Mouse (Mus musculus): Measurements from ENCODE around the gene Tbx5. TPM values are rescaled to one million over a fixed set of nuclear protein-coding genes. Genes with fewer than 3 reads are reported as not detected.

Gene Tbx5
- total and polyA plus RNA-seq, 2 experiments from 2014 or later: 0.04 TPM; not detected in 1

DNA sequence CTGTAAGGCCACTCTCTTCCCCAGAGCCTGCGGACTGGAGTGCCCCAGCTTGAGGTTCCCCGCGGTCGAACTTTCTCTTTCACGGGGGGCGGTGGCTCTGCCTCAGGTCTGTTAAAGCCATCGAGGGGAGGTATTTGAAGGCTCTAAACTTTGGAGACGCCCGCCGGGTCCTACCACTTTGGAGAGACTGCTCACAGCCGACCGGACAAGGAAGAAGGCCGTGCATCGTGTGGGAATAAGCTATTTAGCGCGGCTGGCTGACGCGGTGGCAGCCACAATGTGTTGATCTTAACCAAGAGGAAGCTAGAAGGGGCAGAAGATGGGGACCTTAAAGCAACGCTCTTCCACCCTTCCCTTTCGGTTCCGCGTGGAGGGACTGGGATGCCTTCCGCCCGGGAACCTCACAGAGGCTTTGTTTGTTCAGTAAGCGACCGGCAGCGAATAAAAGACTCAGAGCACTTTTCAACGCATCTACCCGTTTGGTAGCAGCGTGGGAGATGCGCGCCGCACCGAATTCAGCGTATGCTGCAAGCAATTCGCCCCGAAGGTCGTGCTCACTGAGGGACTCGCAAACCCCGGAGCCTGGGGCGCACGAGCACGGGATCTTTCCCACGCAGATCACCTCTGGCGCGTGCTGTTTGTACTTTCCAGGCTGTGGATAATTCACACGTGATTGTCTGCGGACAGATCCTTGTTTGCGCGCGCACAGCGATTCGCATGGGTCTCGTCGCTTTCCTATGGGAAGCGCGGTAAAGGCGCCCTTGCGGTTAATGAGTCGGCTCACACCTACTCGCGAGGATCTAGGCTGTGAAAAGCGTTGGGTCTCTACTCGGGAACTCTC is 28.8 kb upstream of the Tbx5 start:
- under 1% methylated on average over 64 of the region's 64 CpGs for WGBS
- Histone ChIP-seq H3K27me3 (ENCODE audit: insufficient read depth, low read length) (peaks cover 100% of the 10 kb centered on the region), H3K27ac (no peak overlapping the region), H3K4me3 (ENCODE audit: low read length) (no peak overlapping the region), H3K4me2 (ENCODE audit: low read depth, low read length) (no peak overlapping the region), H3K9ac (replicated peaks; ENCODE audit: low read length) (no peak overlapping the region), H3K9me3 (ENCODE audit: low read length) (no peaks in the 10 kb centered on the region), H3K36me3 (ENCODE audit: insufficient read depth, low read length) (no peaks in the 10 kb centered on the region), H3K4me1 (ENCODE audit: insufficient read depth, low read length) (no peaks in the 10 kb centered on the region)
- TF ChIP-seq CTCF (IDR thresholded peaks at IDR 0.05; ENCODE audit: low read depth): no peak
- ATAC-seq (no peak), DNase-seq (ENCODE audit: low spot score) (no peak)

- DNase-seq (ENCODE audit: low spot score) (no peak), ATAC-seq (no peak)
- Histone ChIP-seq H3K9me3 (ENCODE audit: low read length) (0 out of 2 replicates have a peak, but pooled peaks cover 3% of the 10 kb centered on the region), H3K27ac (no peak overlapping the region), H3K27me3 (ENCODE audit: insufficient read depth, low read length) (peaks cover 100% of the 10 kb centered on the region), H3K36me3 (ENCODE audit: insufficient read depth, low read length) (no peaks in the 10 kb centered on the region), H3K4me2 (ENCODE audit: low read depth, low read length) (no peak overlapping the region), H3K4me1 (ENCODE audit: insufficient read depth, low read length) (no peaks in the 10 kb centered on the region), H3K4me3 (ENCODE audit: low read length) (no peak overlapping the region), H3K9ac (replicated peaks; ENCODE audit: low read length) (no peak overlapping the region)
- WGBS: under 1% methylated on average over 35 of the region's 35 CpGs
- TF ChIP-seq CTCF (IDR thresholded peaks at IDR 0.05; ENCODE audit: low read depth): no peak
Measured at GRCm38 (mm10) chr5:119804301-119805039, 28.0 kb upstream of the Tbx5 start.

GRCm38 (mm10) chr5:119805636-119806035 is 26.8 kb upstream of the Tbx5 start:
- Histone ChIP-seq H3K9ac (replicated peaks; ENCODE audit: low read length) (no peak overlapping the region), H3K9me3 (ENCODE audit: low read length) (0 out of 2 replicates have a peak, but pooled peaks cover 3% of the 10 kb centered on the region), H3K36me3 (ENCODE audit: insufficient read depth, low read length) (no peaks in the 10 kb centered on the region), H3K27me3 (ENCODE audit: insufficient read depth, low read length) (peaks cover 98% of the 10 kb centered on the region), H3K4me1 (ENCODE audit: insufficient read depth, low read length) (no peaks in the 10 kb centered on the region), H3K27ac (no peak overlapping the region), H3K4me3 (ENCODE audit: low read length) (no peak overlapping the region), H3K4me2 (ENCODE audit: low read depth, low read length) (no peak overlapping the region)
- DNase-seq (ENCODE audit: low spot score): no peak
- TF ChIP-seq CTCF (IDR thresholded peaks at IDR 0.05; ENCODE audit: low read depth): no peak
- no peak for ATAC-seq
- 1% methylated on average over 5 of the region's 5 CpGs for WGBS

- ATAC-seq: no peak
- no peak overlapping the region for H3K4me3 ChIP-seq (ENCODE audit: low read length)
- DNase-seq (ENCODE audit: low spot score): no peak
- no peaks in the 10 kb centered on the region for H3K4me1 ChIP-seq (ENCODE audit: insufficient read depth, low read length)
- H3K27ac ChIP-seq: no peak overlapping the region
- H3K9ac ChIP-seq (replicated peaks; ENCODE audit: low read length): no peak overlapping the region
- no peaks in the 10 kb centered on the region for H3K36me3 ChIP-seq (ENCODE audit: insufficient read depth, low read length)
- no peak overlapping the region for H3K4me2 ChIP-seq (ENCODE audit: low read depth, low read length)
- no peak for TF ChIP-seq CTCF (IDR thresholded peaks at IDR 0.05; ENCODE audit: low read depth)
- H3K27me3 ChIP-seq (ENCODE audit: insufficient read depth, low read length): peaks cover 95% of the 10 kb centered on the region
- 0 out of 2 replicates have a peak, but pooled peaks cover 3% of the 10 kb centered on the region for H3K9me3 ChIP-seq (ENCODE audit: low read length)
Measured at GRCm38 (mm10) chr5:119806467-119806866, 26.0 kb upstream of the Tbx5 start.

DNA sequence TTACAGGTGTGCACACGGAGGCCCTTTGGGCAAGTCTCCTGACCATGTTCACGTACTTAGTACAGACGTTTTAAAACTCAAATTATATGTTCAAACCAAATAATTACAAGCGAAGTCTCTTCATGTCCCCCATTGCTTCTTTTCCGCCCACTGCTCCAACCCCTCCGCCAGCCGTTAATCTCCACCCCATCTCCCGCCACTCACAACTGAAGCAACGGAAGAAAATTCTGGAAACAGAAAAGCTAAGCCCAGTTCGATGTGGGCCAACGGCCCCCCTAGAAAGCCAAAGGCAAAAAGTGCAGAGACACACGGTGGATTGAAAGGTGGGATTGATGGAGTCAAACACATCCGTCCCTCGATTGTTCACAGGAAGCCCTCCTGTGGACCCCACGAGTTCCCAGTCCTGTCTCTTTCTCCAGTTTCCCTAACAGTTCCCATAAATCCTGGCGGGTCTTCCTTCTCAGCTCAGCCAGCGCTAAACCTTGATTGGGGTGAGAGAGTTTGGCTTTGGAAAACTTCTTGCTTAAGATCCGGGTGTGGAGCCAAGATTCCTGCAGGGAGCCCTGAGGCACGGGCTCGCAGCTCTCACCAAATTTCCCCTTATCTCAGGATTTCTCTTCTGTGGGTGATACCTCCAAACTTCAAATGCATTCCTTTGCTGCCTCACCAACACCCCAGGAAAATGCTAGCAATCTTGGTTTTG is 24.8 kb upstream of the Tbx5 start:
- no peak for TF ChIP-seq CTCF (IDR thresholded peaks at IDR 0.05; ENCODE audit: low read depth)
- Histone ChIP-seq H3K36me3 (ENCODE audit: insufficient read depth, low read length) (no peaks in the 10 kb centered on the region), H3K4me3 (ENCODE audit: low read length) (no peak overlapping the region), H3K27me3 (ENCODE audit: insufficient read depth, low read length) (peaks cover 83% of the 10 kb centered on the region), H3K4me2 (ENCODE audit: low read depth, low read length) (no peak overlapping the region), H3K4me1 (ENCODE audit: insufficient read depth, low read length) (no peaks in the 10 kb centered on the region), H3K9ac (replicated peaks; ENCODE audit: low read length) (no peak overlapping the region), H3K27ac (no peak overlapping the region), H3K9me3 (ENCODE audit: low read length) (0 out of 2 replicates have a peak, but pooled peaks cover 3% of the 10 kb centered on the region)
- DNase-seq (ENCODE audit: low spot score) (no peak), ATAC-seq (no peak)
- whole genome bisulfite sequencing: 2% methylated on average over 20 of the region's 20 CpGs

DNA sequence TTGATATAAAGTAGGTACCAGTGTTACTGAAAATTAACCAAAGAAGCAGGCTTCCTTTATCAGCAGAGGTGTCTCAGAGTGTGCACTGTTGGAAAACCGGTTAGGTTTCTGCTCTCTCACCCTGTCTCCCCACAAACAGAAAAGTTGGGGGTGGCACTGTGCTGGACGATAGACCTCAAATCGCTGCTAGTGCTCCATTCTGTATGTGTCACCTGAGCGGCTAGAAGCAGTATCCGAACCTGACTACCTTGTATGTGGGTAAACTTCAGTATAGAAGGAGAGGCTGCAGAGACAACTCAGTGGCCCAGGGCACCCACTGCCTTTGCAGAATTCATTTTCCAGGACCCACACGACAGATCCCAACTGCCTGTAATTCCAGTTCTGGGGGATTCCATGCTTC is 23.8 kb upstream of the Tbx5 start:
- 39% methylated on average over 6 of the region's 6 CpGs for WGBS
- DNase-seq (ENCODE audit: low spot score) (no peak), ATAC-seq (no peak)
- Histone ChIP-seq H3K9me3 (ENCODE audit: low read length) (0 out of 2 replicates have a peak, but pooled peaks cover 3% of the 10 kb centered on the region), H3K27ac (no peak overlapping the region), H3K4me3 (ENCODE audit: low read length) (no peak overlapping the region), H3K9ac (replicated peaks; ENCODE audit: low read length) (no peak overlapping the region), H3K36me3 (ENCODE audit: insufficient read depth, low read length) (no peaks in the 10 kb centered on the region), H3K4me2 (ENCODE audit: low read depth, low read length) (no peak overlapping the region), H3K27me3 (ENCODE audit: insufficient read depth, low read length) (peaks cover 79% of the 10 kb centered on the region), H3K4me1 (ENCODE audit: insufficient read depth, low read length) (no peaks in the 10 kb centered on the region)
- no peak for TF ChIP-seq CTCF (IDR thresholded peaks at IDR 0.05; ENCODE audit: low read depth)

Measured in hindbrain, postnatal 0 days (tissue).